Mouse (Mus musculus): Measurements from ENCODE around the gene Csf2ra.
"Not testable (repeated sequence)": the region's sequence is repeated elsewhere in the genome, so short reads cannot be mapped to it uniquely, and the experiment has no call there.

Csf2ra gene

GRCm38 (mm10) chr19:61227941-61228701 lies at the start of gene Csf2ra:
Gene Csf2ra (minus strand): TSS chr19:61228429.
- peak; percentile 58 to 71 for DNase-seq (ENCODE audit: low spot score in 2 of 2)

GRCm38 (mm10) chr19:61275446-61275845 lies 47.2 kb upstream of the Csf2ra start:
- no peak for DNase-seq (ENCODE audit: low spot score in 2 of 2)

- not testable (repeated sequence) for DNase-seq (ENCODE audit: low spot score in 2 of 2)
Observed at GRCm38 (mm10) chr19:61269141-61269540, 40.9 kb upstream of the Csf2ra start.

- DNase-seq (ENCODE audit: low spot score in 2 of 2), result no peak
Observed at GRCm38 (mm10) chr19:61267141-61267540, 38.9 kb upstream of the Csf2ra start.

- peak; percentile 38 to 42 for DNase-seq (ENCODE audit: low spot score in 2 of 2)
Observed at GRCm38 (mm10) chr19:61266651-61267050, 38.4 kb upstream of the Csf2ra start.

- peak; percentile 43 to 45 for DNase-seq (ENCODE audit: low spot score in 2 of 2)
Observed at GRCm38 (mm10) chr19:61266246-61266615, 38.0 kb upstream of the Csf2ra start.

- peak; percentile 86 to 87 for DNase-seq (ENCODE audit: low spot score in 2 of 2)
Observed at GRCm38 (mm10) chr19:61265349-61266245, 37.4 kb upstream of the Csf2ra start.

GRCm38 (mm10) chr19:61264933-61265332 lies 36.7 kb upstream of the Csf2ra start:
- no peak for DNase-seq (ENCODE audit: low spot score in 2 of 2)

GRCm38 (mm10) chr19:61264227-61264626 lies 36.0 kb upstream of the Csf2ra start:
- no peak for DNase-seq (ENCODE audit: low spot score in 2 of 2)

- no peak for DNase-seq (ENCODE audit: low spot score in 2 of 2)
Observed at GRCm38 (mm10) chr19:61261241-61261640, 33.0 kb upstream of the Csf2ra start.

GRCm38 (mm10) chr19:61257733-61258132 lies 29.5 kb upstream of the Csf2ra start:
- no peak for DNase-seq (ENCODE audit: low spot score in 2 of 2)

- no peak for DNase-seq (ENCODE audit: low spot score in 2 of 2)
Observed at GRCm38 (mm10) chr19:61256166-61256887, 28.1 kb upstream of the Csf2ra start.

- not testable (repeated sequence) for DNase-seq (ENCODE audit: low spot score in 2 of 2)
Observed at GRCm38 (mm10) chr19:61247334-61247733, 19.1 kb upstream of the Csf2ra start.

- no peak for DNase-seq (ENCODE audit: low spot score in 2 of 2)
Observed at GRCm38 (mm10) chr19:61244721-61245436, 16.6 kb upstream of the Csf2ra start.

GRCm38 (mm10) chr19:61237967-61238366 lies 9.7 kb upstream of the Csf2ra start:
- no peak for DNase-seq (ENCODE audit: low spot score in 2 of 2)

- DNase-seq (ENCODE audit: low spot score in 2 of 2), result no peak
Observed at GRCm38 (mm10) chr19:61234532-61234931, 6.3 kb upstream of the Csf2ra start.

- peak; percentile 94 to 97 for DNase-seq (ENCODE audit: low spot score in 2 of 2)
Observed at GRCm38 (mm10) chr19:61226928-61227854, 1.0 kb downstream of the Csf2ra start.

- peak; percentile 91 to 93 for DNase-seq (ENCODE audit: low spot score in 2 of 2)
Observed at GRCm38 (mm10) chr19:61226401-61226927, 1.8 kb downstream of the Csf2ra start.

- DNase-seq (ENCODE audit: low spot score in 2 of 2), result peak; percentile 97 to 98
Observed at GRCm38 (mm10) chr19:61225526-61226400, 2.5 kb downstream of the Csf2ra start.
